Mouse (Mus musculus) liver, adult 2 months (tissue): Measurements from ENCODE around the gene Sel1l.

Experiments used
- CTCF ChIP-seq: fragments of 200-500 bp; IDR thresholded peaks from 2 replicates; pipeline ENCODE4 v1.5.1; 2011; ENCODE audit warnings: low read depth, low read length, control low read depth
- POLR2A ChIP-seq: fragments of 200-500 bp; IDR thresholded peaks from 2 replicates; pipeline ENCODE4 v1.6.1; 2011; ENCODE audit warnings: low read length, control low read depth; ENCODE audit not compliant: insufficient read depth; ENCODE audit errors: extremely low read depth

DNA sequence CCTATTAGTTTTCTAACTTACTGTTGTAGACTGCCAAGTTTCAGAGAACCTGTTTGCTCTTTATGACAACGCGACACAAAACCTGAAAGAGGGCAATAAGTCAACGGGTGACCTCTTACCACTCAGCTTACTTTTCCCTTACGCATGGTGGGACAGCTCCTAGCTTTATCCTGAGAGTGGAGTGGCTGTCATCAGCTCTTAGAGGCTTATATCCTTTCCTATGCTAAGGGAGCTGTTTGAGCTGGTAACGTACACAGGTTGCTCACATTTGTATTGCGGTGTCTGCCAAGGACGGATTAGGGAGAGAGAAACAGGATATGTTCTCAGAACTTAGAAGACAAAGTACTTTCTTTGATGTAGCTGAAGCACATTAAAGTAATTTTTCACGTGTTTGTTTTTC lies 5.4 kb upstream of the Sel1l start:
- TF ChIP-seq CTCF (no peak), POLR2A (no peak)
